Mouse (Mus musculus) G1E (cell line): Measurements from ENCODE around the gene Rcan2.

Experiments used
- CTCF ChIP-seq: IDR thresholded peaks from 2 replicates; pipeline ENCODE4 v1.5.1; 2012; ENCODE audit warnings: low read depth, low read length, inconsistent platforms, mixed read lengths
- GATA1 ChIP-seq: IDR thresholded peaks from 2 replicates; pipeline ENCODE4 v1.6.1; 2012; ENCODE audit warnings: borderline replicate concordance, low read length, inconsistent platforms, mixed read lengths
- TAL1 ChIP-seq: conservative IDR thresholded peaks from 2 replicates; pipeline ENCODE4 v1.6.1; 2012; ENCODE audit warnings: low read depth, low read length, inconsistent platforms, mixed read lengths

DNA sequence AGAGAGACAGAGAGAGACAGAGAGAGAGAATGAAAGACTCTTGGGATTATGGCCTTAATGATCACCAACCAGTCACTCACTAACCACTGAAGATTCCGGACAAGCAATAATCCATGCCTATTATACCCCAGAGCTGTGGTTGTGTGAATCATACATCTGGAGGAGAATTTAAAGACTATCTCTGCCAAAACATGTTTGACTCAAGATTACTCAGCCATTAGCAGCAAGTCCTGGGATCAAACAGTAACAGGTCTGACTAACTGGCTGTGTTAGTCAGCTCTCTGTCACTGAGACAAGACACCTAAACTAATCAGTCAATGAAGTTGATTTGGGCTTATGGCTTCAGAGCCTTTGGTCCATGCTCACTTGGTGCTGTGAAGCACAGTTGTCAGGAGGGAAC lies 233.9 kb downstream of the Rcan2 start:
- no peak for TF ChIP-seq CTCF
- TF ChIP-seq GATA1 = no peak
- no peak for TF ChIP-seq TAL1
